Mouse (Mus musculus) heart, adult 11 months (tissue): Measurements from ENCODE around the gene Prelid3b.
A peak's percentile ranks its signal among the peaks of the same experiment; 100 is the strongest.

Experiments
- DNase-seq: peaks from one replicate; pipeline ENCODE4 v3.0.0; 2022

Gene Prelid3b

DNA sequence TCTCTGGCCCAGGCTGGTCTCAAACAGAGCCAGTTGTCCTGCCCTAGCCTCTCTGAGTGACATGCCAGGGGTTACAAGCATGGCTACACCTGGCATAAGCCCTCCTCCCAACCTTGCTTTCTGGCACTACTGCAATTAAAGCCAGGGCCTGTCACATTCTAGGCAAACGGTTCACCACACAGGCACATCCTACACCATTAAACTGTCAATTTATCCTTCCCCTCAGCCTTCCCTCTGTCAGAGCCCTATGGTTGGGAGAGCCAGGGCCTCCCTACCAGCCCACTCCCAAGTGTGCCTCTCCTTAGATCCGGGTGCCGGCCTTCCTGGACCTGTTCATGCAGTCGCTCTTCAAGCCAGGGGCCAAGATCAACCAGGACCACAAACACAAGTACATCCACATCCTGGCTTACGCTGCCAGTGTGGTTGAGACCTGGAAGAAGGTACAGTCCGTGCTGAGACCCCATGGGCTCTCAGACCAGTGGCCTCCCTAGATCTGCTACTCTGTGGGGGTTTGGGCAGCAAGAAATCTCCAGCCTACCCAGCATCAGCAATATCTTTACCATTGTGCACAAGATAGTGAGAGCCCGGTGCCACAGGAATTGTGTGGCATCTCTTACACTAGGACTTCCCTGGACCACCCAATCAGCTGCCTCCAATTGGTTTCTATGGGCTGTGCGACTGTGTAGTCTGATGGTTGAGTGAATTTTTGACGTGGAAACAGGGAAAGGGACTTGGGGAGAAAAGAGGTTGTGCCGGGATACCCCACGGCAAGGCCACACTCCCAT, 48.4 kb downstream of the Prelid3b start:
- DNase-seq, result peak; percentile 87

DNA sequence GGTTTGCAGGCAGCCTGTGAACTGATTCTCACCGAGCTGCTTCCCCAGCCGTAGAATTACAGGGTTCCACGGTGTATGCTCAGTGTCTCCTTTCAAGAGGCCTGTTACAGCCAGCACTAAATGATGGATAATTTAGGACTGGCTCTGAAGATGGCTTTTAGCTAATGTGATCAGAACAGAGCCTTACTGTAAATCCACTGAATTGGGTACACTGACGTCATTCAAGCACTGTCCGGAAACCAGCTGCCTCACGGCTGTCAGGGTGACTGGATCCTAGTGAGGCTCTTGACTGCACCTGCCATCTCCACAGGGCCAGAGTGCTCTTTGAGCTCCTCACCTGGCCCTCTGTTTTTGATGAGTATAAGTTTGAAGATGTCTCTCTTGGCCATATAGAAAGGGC, 51.8 kb downstream of the Prelid3b start:
- DNase-seq, result peak; percentile 76

DNA sequence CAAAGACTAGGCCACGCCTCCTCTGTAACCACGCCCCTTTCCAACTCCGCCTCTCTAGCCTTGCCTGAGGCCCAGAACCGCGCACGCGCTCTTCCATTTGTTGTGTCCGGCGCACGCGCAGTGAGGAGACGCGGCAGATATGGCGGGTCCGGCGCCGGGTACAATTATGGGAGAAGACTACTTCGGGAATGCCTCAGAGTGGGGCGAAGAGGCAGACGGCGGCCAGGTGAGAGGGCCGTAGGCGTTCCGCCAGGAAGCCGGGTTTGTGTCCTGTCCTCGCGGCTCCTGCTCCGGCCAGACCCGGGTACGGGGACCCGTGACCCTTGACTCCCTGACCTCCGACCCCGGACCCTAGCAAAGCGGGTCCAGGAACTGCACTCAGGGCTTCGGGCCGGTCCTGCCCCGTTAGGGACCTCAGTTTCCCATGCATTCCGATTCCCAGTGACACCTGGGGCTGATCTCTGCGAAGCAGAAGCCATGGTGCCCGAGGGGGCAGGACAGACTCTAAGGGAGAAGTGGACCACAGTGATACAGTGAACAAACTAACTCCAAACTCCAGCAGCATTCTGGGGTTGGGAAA, 57.1 kb downstream of the Prelid3b start, which contains the start of gene Nelfcd:
Gene Nelfcd, plus strand, starts transcription at position 74 of the 580 bp plus-strand sequence.
- DNase-seq, result peak; percentile 99
